Mouse (Mus musculus): Measurements from ENCODE around the gene Gnao1. TPM values are rescaled to one million over a fixed set of nuclear protein-coding genes. Genes with fewer than 3 reads are reported as not detected.

Gnao1 gene
- 7.8 and 8.6 TPM in 2 replicates for polyA plus RNA-seq (2012; rRNA removed)

- no peak for DNase-seq (ENCODE audit: low read depth, low spot score)
- 12% methylated on average over 9 of the region's 9 CpGs for WGBS
Measured at GRCm38 (mm10) chr8:93809686-93810027, at the start of gene Gnao1. TSS of gene Gnao1 (plus strand) at chr8:93809966.

- no peak for DNase-seq (ENCODE audit: low read depth, low spot score)
- WGBS = 53% methylated on average over 3 of the region's 3 CpGs
Measured at GRCm38 (mm10) chr8:93777605-93778004, 32.2 kb upstream of the Gnao1 start.

GRCm38 (mm10) chr8:93809226-93809625, 540 bp upstream of the Gnao1 start:
- WGBS = 84% methylated on average over 3 of the region's 3 CpGs
- DNase-seq (ENCODE audit: low read depth, low spot score) = no peak

GRCm38 (mm10) chr8:93810028-93810858, 477 bp downstream of the Gnao1 start:
- no peak for DNase-seq (ENCODE audit: low read depth, low spot score)
- WGBS = 1% methylated on average over 88 of the region's 116 CpGs

- WGBS = 2% methylated on average over 48 of the region's 53 CpGs
- no peak for DNase-seq (ENCODE audit: low read depth, low spot score)
Measured at GRCm38 (mm10) chr8:93810859-93811602, 1.3 kb downstream of the Gnao1 start.

GRCm38 (mm10) chr8:93811719-93812475, 2.1 kb downstream of the Gnao1 start:
- WGBS = 23% methylated on average over 20 of the region's 20 CpGs
- DNase-seq (ENCODE audit: low read depth, low spot score) = no peak

- 15% methylated on average over 35 of the region's 35 CpGs for WGBS
- no peak for DNase-seq (ENCODE audit: low read depth, low spot score)
Measured at GRCm38 (mm10) chr8:93812566-93813404, 3.0 kb downstream of the Gnao1 start.

- WGBS = 1% methylated on average over 26 of the region's 26 CpGs
- DNase-seq (ENCODE audit: low read depth, low spot score) = no peak
Measured at GRCm38 (mm10) chr8:93813405-93813761, 3.6 kb downstream of the Gnao1 start.

- 44% methylated on average over 6 of the region's 6 CpGs for WGBS
Measured at GRCm38 (mm10) chr8:93814266-93814665, 4.5 kb downstream of the Gnao1 start.

GRCm38 (mm10) chr8:93816226-93816625, 6.5 kb downstream of the Gnao1 start:
- WGBS = 78% methylated on average over 6 of the region's 6 CpGs
- no peak for DNase-seq (ENCODE audit: low read depth, low spot score)

More at GRCm38 (mm10) chr8:93814266-93814665, 4.5 kb downstream of the Gnao1 start:
- no peak for DNase-seq (ENCODE audit: low read depth, low spot score)

- no peak for DNase-seq (ENCODE audit: low read depth, low spot score)
- 69% methylated on average over 1 of the region's 1 CpGs for WGBS
Measured at GRCm38 (mm10) chr8:93817366-93817765, 7.6 kb downstream of the Gnao1 start.

- no peak for DNase-seq (ENCODE audit: low read depth, low spot score)
- 87% methylated on average over 4 of the region's 4 CpGs for WGBS
Measured at GRCm38 (mm10) chr8:93819929-93820328, 10.2 kb downstream of the Gnao1 start.

GRCm38 (mm10) chr8:93821327-93821726, 11.6 kb downstream of the Gnao1 start:
- WGBS = 79% methylated on average over 7 of the region's 7 CpGs
- DNase-seq (ENCODE audit: low read depth, low spot score) = no peak

- DNase-seq (ENCODE audit: low read depth, low spot score) = no peak
Measured at GRCm38 (mm10) chr8:93825317-93825716, 15.6 kb downstream of the Gnao1 start.

GRCm38 (mm10) chr8:93830626-93831025, 20.9 kb downstream of the Gnao1 start:
- 63% methylated on average over 3 of the region's 3 CpGs for WGBS
- no peak for DNase-seq (ENCODE audit: low read depth, low spot score)

More at GRCm38 (mm10) chr8:93825317-93825716, 15.6 kb downstream of the Gnao1 start:
- whole genome bisulfite sequencing = 12% methylated on average over 4 of the region's 4 CpGs

- WGBS = 70% methylated on average over 5 of the region's 5 CpGs
- no peak for DNase-seq (ENCODE audit: low read depth, low spot score)
Measured at GRCm38 (mm10) chr8:93835771-93836170, 26.0 kb downstream of the Gnao1 start.

GRCm38 (mm10) chr8:93839113-93839512, 29.3 kb downstream of the Gnao1 start:
- WGBS = 58% methylated on average over 8 of the region's 8 CpGs
- no peak for DNase-seq (ENCODE audit: low read depth, low spot score)

GRCm38 (mm10) chr8:93840486-93840885, 30.7 kb downstream of the Gnao1 start:
- no peak for DNase-seq (ENCODE audit: low read depth, low spot score)
- 61% methylated on average over 4 of the region's 4 CpGs for WGBS

Data from large intestine, adult 2 months (tissue).